Mouse (Mus musculus): ENCODE results near the gene Tifa. TPM values are rescaled to one million over a fixed set of nuclear protein-coding genes. Genes with fewer than 3 reads are reported as not detected.

The Tifa gene
- 35.1 TPM for polyA plus RNA-seq (2014; fragmentation: Illumina TruSeq; extraction: RNeasy Lipid Tissue Mini Kit (QIAGEN cat#74804); ENCODE audit: low read depth, low replicate concordance)

GRCm38 (mm10) chr3:127789500-127790191 is at the start of gene Tifa:
Gene Tifa (plus strand): TSS chr3:127789805.

GRCm38 (mm10) chr3:127780021-127780644 is 9.5 kb upstream of the Tifa start, which contains the start of gene Alpk1:
Gene Alpk1 (minus strand): TSS chr3:127780527.

GRCm38 (mm10) chr3:127837154-127837865 is 47.7 kb downstream of the Tifa start, which contains the start of gene Ap1ar:
Gene Ap1ar (minus strand): TSS chr3:127837523.

Other genes starting within 250 kb of the Tifa start
- 14.4 TPM for gene Larp7, start 236.5 kb upstream of the Tifa start, polyA plus RNA-seq (2014; fragmentation: Illumina TruSeq; extraction: RNeasy Lipid Tissue Mini Kit (QIAGEN cat#74804); ENCODE audit: low read depth, low replicate concordance)
- 0.29 TPM for gene Zgrf1, start 236.3 kb upstream of the Tifa start, polyA plus RNA-seq (2014; fragmentation: Illumina TruSeq; extraction: RNeasy Lipid Tissue Mini Kit (QIAGEN cat#74804); ENCODE audit: low read depth, low replicate concordance)
- gene Neurog2, start 156.7 kb upstream of the Tifa start, polyA plus RNA-seq (2014; fragmentation: Illumina TruSeq; extraction: RNeasy Lipid Tissue Mini Kit (QIAGEN cat#74804); ENCODE audit: low read depth, low replicate concordance): not detected
- gene Alpk1, start 9.3 kb upstream of the Tifa start, polyA plus RNA-seq (2014; fragmentation: Illumina TruSeq; extraction: RNeasy Lipid Tissue Mini Kit (QIAGEN cat#74804); ENCODE audit: low read depth, low replicate concordance): 0.87 TPM
- 17.7 TPM for gene Ap1ar, start 47.7 kb downstream of the Tifa start, polyA plus RNA-seq (2014; fragmentation: Illumina TruSeq; extraction: RNeasy Lipid Tissue Mini Kit (QIAGEN cat#74804); ENCODE audit: low read depth, low replicate concordance)
- gene Fam241a, start 106.5 kb downstream of the Tifa start, polyA plus RNA-seq (2014; fragmentation: Illumina TruSeq; extraction: RNeasy Lipid Tissue Mini Kit (QIAGEN cat#74804); ENCODE audit: low read depth, low replicate concordance): 9.3 TPM